Mouse (Mus musculus) CD4-positive naive resting alpha-beta T cell, adult 76 days (primary cell): ENCODE data around the gene Cbs. TPM values are rescaled to one million over a fixed set of nuclear protein-coding genes. Genes with fewer than 3 reads are reported as not detected.

Source experiments
- total RNA-seq: library from RNA; stranded (reverse); gene quantifications from one replicate; pipeline ENCODE4 v1.2.4, GENCODE M21; 2023

Cbs gene
- total RNA-seq: not detected

DNA sequence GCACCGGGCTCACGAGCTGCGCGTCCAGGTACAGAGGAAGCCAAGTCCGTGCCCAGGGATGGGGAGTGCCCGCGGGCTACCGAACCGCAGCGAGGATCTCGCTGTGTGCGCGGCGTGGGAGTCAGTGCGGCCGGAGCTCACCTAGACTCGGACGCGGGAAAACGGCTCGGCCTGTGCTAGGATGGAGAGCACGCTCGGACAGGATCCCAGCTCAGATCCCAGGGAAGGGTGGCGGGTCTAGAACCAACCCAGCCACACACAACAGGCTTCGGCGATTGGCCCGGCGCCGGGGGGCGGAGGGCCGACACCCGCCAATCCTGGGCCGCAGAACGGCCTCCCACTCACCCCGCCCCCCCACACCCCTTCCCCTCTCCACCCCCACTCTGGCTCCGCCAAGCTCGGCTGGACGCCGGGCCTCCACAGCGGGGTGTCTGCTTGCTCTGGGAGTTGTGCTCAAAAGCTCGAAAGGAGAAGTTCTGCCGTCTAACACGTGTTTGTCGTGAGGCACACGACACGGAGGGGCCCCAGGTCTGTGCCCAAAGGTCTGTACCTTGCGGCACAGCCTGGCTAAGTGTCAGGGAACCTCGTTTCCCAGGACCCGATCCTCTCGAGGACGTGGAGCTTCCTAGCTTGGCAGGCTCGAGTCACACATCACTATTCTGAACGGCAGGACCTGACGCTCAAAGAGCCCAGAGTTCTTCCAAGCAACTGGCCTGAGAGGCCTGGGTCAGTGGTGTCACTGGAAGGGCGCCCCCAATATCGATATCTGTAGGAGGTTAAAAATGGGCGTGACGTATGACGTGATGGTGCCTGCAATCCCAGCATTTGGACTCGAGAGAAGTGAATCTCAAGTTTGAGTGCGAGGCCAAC, at the start of gene Cbs:
TSS of gene Cbs (minus strand) at position 297 of the 870 bp plus-strand sequence.

DNA sequence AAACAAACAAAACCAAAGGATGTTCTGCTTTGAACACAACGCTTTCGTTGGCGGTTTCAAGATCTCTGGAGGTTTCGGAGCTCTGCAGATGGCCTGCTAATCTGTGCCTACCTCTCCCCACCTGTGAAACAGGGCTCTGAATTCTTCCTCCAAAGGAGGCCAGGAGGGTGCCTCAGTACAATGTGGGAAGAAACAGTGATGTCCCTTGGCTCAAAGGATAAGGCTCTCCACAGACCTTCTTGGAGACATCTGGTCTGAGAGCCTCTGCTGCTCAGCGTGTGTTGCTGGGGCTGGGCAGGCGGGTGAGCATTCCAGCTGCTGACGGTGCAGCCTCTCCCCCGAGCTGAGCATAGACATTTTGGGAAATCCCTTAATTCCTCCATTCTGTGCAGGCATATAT, 40.5 kb upstream of the Cbs start, which contains the start of gene Cryaa:
TSS of gene Cryaa (plus strand) at position 301 of the 400 bp plus-strand sequence.

DNA sequence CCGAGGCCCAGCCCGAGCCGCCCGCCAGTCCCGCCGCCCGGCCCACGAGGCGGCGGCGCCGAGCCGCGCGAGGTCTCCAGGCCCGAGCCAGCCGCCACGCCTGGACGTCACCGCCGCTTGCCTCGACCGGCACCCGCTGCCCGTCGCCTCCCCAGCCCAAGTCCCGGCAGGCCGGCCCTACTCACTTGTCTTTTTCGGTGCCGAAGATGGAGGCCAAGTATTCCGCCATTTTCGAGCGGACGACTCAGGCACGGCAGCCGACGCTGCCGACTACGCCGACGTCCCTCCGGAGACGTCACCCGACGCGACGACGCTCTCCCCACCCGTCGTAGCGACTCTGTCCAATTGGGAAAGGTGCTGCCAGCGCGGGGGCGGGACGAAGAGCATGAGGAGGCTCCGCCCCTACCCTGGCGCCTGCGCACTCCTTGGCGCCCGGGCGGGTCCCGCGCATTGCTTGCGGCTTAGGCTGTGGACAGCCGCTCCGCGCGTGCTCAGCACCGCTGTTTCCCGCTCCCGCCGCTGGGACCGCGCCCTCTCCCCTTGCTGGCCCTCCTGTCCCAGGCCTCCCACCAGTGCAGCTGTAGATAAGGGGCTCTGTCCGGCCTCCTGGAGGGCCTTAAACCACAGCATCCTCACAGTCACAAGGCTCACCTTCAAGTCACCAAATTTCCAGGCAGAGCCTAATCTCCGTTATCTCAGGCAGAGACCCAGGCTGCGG, 21.6 kb upstream of the Cbs start, which contains the start of gene U2af1:
TSS of gene U2af1 (minus strand) at position 425 of the 718 bp plus-strand sequence.

DNA sequence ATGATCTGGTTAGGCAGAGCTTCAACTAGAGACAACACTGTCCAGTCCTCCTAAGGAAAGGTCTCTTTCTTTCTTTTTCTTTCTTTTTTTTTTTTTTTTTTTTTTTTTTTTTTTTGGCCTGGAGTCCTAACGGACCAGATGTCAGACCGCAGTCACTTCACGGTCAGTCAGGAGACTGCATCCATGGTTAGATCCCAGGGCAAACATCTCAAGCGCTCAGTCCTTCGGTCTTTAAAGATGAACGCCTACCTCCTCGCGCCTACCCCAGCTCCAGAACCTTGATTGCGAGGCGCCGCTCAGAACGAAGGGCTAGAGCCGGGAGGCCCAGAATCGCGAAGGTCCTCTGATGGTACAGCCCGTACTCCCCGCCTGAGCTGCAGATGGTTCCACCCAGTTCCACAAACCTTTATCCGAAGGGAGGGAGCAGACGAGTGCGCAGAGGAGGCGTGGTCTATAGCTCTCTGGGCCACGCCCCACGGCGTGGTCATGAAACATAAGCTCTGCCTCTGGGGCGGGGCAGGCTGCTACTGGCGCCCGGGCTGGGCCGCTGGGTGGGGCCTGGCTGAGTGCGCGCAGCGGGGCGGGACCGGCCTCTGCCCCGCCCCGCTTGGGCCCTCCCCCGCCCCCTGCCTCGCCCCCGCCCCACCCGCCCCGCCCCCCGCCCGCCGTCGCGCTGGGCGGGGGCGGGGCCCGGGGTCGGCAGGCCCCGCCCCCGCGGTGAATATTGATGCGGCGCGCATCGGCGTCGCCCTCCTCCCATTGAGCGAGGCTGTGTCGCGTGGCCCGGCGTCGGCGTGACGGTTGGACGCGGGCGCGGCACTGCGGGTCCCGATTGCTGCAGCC, 72.8 kb downstream of the Cbs start, which contains the start of gene Pknox1:
TSS of gene Pknox1 (plus strand) at position 720 of the 843 bp plus-strand sequence.

Other genes with a start within 250 kb of the Cbs start
- gene Wdr4, start 117.3 kb downstream of the Cbs start, total RNA-seq: 47.8 TPM
- 95.1 TPM for gene Ndufv3, start 117.1 kb downstream of the Cbs start, total RNA-seq
- gene Pknox1, start 72.5 kb downstream of the Cbs start, total RNA-seq: 68.8 TPM
- 381 TPM for gene U2af1, start 21.7 kb upstream of the Cbs start, total RNA-seq
- gene Cryaa, start 40.6 kb upstream of the Cbs start, total RNA-seq: not detected
- gene Sik1, start 218.6 kb upstream of the Cbs start, total RNA-seq: 498 TPM